Mouse (Mus musculus) liver, postnatal 0 days (tissue): ENCODE results near the gene Serping1.

Experiments
- CTCF ChIP-seq: sonication (generic); IDR thresholded peaks from 2 replicates; pipeline ENCODE4 v1.5.1; 2016; ENCODE audit warnings: antibody characterized with exemption, low read depth
- EP300 ChIP-seq: IDR thresholded peaks from 2 replicates; pipeline ENCODE4 v1.6.1; 2016; ENCODE audit warnings: antibody characterized with exemption, low read depth, mild to moderate bottlenecking

DNA sequence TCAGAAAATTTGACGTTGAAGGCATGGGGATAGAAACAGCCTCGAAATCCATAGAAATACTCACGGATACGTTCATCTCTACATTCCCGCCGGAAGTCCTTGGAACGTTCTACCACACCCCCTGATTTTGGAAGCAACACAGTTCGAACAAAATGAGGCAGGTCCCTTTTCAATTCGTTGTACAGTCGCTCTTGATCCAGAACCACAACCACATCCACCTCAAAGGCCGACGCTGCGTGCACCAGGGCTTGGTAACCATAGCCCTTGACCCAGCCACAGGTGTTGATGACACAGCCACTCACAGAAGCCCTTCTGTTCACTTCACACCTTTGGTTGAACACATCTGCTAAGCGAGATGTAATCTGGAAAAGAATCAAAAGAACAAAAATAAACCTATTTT, 51.4 kb downstream of the Serping1 start:
- TF ChIP-seq CTCF (no peak), EP300 (no peak)
